Mouse (Mus musculus): ENCODE results near the gene Fance.

DNA sequence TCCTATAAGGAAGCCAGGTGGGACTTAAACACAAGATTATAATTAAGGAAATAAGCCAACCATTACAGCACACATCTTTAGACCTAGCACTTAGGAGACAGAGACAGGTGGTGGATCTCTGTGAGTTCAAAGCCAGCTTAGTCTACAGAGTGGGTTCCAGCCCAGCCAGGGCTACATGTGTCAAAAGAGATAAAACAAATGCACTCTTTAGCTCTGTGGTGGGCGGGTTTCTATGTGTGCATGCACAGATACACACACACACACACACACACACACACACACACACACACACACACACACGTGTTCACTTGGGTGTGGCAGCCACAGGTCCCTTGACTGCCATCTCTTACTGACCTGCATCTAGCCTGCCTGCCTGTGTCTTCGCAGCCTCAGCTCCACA lies 35.2 kb upstream of the Fance start:
- TF ChIP-seq POLR2A (IDR thresholded peaks at IDR 0.05; ENCODE audit: extremely low read depth, insufficient read depth, low read length) (no peak), CTCF (IDR thresholded peaks at IDR 0.05; ENCODE audit: extremely low read depth, insufficient read depth, low read length) (no peak)
